Mouse (Mus musculus) T-helper 17 cell (primary cell): ENCODE data around the gene Copb2.

Source experiments
- in situ Hi-C, 2 experiments: fragments of 300-600 bp; cut with MboI, MseI; formaldehyde crosslinking; loops; 1 replicate in 1 of 2; 2 replicates in 1 of 2; pipeline ENCODE4 v1.15.1; 2025; ENCODE audit warnings: high pct_unique_total_duplicates in 2 of 2

Gene Copb2

DNA sequence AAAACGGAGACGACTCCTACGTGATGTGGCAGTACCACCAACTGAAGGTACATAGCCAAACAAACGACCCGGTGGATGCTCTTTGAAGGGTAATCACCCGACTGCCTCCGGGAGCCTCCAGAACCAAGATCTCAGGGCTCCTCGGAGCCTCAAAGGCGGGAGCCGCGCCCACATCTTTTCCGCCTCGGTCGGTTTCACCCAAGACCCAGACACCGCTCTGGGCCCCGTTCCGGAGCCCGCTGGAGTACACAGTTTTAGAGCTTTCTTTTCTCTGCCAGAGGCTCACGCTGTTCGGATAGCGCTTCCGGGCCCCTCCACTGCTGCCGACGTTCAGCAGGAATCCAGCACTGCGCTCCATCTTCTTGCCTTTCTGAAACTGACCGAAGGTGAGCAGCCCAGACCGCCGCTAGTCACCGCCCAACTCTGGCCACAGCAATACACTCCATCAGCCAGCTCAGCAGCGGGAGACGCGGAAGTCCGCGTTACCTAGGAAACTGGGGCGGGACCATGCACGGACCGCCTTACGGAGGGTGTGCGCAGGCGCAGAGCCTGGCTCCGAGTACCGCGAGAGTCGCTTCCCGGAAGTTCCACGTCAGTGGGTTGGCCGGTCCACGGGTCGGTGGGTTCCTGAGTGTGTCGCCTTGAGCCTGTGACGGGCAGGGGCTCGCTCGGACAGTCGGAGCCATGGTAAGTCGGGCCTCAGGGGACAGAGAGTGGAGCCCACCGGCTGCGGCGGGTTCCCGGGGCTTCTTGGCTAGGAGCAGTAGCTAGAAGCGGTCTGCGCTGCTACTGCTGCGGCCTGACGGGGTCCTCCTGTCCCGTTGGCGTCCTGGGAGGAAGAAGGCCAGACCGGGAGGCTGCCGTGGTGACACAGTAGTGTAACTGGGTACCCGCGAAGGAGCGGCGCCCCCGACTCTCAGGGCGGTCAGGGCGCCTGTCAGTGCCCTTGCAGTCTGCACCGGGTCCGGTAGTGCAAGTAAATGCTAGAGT, at the start of gene Copb2:
Gene Copb2, plus strand, starts transcription at position 585 of the 990 bp plus-strand sequence.
- in situ Hi-C loops, result no loop called here

DNA sequence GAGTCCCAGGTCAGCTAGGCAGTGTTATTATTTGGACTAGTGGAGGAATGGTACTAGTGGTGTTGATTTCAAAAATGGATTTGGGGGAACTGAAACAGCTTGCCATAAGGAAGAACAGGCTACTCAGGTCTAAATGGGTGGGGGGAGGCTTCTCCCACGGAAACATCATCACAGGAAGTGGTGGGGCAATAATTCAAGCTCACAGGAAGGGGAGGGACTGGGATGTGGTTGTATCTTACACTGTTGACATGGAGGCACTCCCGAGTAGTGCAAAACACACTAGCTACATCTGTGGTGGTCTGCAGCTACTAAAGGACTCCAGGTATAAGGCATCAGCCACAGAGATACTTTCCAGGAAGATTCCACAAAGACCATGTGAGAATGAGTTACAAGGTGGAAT, 39.6 kb upstream of the Copb2 start:
- in situ Hi-C loops, result no loop called here

GRCm38 (mm10) chr9:98524786-98525542, 38.6 kb upstream of the Copb2 start:
- in situ Hi-C loops, result no loop called here

- in situ Hi-C loops, result no loop called here
Observed at GRCm38 (mm10) chr9:98525543-98525924, 38.0 kb upstream of the Copb2 start.

DNA sequence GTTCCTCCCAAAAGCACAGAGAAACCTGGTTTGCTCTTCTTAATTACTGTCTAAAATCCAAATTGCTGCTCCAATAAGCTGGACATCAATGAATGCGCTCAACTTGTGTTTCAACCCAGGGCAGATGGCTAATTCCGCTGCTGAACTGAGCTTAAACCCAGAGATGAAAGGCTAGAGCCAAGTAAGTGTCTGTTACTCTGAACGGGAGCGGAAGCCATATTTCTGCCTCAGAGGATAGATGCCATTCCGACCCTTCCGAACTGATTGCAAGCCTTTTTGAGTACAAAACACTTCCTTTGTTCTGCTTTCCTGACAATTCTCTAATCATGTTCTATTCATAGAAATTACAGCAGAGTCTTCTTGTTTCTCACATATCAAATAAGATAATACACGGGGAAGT, 36.3 kb upstream of the Copb2 start:
- in situ Hi-C loops, result no loop called here

DNA sequence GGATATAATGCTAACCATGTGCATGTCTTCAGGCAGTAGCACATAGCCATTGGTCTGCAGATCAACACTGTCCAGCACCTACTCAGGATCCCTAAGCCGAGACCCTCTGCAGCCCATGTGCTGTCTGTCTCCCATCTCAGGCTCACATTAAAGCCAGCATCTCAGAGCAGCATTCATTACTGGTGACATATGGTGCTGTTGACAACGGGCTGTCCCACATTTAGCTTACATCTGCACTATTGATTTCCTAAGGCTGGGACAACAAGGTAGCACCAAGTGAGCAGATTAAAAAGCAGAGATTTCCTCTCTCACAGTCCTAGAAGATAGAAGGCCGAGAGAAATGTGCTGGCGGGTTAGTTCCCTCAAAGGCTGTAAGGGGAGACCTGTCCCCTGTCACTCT, 33.7 kb upstream of the Copb2 start:
- in situ Hi-C loops, result no loop called here

DNA sequence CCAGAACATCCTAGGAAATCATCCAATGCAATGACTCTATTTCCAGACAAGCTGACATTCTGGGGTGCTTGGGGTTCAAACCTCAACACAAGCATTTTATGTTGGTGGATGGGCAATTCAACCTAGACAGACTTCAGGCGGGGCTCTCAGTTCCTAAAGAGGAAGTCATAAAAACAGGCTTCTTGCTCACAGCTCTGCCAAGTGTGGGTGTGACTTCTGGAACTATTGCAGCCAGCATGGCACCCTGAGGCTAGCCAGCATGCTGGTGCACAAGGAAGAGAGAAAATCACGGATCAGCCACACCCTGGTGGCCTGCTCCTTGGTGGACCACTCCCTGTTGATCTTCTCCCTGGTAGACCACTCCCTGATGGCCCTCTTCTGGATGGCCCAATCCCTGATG, 32.5 kb upstream of the Copb2 start:
- in situ Hi-C loops, result no loop called here

DNA sequence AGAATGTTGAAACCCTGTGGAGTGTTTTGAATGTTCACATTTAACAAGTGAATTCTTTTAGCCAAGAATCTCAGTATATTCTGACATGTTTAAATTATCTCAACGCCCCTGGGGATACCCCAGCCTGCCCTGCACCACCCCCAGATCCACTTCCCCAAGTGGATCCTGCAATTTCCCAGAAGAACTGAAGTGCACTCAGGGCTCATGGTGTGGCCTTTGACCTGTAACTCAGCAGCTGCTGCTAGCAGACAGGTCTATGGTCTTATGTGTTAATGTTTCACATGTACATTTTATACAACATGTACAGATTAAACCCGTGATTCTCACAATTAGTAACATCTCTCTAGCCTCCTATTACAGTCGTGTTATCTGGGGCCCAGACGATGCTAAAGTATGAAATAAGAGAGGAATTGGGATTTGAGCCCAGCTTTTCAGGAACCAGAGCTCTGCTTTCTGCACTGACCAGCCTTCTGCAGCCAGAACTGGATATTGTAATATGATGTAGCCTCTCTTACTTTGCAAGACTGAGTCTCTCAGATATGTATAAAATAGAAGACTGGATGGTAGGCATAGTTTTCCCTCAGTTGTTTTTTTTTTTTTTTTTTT, 28.7 kb upstream of the Copb2 start:
- in situ Hi-C loops, result no loop called here

DNA sequence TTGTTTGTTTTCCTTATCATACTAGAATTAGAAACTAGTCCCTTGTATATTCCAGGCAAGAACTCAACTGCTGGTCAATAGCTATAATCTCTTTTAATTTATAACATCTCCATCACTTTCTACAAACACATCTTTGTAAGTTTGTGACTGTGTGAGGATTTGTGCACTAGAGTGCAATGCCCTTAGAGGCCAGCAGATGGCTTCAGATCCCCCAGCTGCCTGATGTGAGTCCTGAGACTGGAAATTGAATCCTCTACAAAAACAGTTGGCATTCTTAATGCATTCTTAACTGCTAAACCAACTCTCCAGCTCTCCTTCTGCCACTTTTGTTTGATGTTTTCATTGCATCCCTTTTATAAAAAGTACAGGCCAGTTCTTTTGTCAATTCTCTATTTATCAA, 27.8 kb upstream of the Copb2 start:
- in situ Hi-C loops, result no loop called here

DNA sequence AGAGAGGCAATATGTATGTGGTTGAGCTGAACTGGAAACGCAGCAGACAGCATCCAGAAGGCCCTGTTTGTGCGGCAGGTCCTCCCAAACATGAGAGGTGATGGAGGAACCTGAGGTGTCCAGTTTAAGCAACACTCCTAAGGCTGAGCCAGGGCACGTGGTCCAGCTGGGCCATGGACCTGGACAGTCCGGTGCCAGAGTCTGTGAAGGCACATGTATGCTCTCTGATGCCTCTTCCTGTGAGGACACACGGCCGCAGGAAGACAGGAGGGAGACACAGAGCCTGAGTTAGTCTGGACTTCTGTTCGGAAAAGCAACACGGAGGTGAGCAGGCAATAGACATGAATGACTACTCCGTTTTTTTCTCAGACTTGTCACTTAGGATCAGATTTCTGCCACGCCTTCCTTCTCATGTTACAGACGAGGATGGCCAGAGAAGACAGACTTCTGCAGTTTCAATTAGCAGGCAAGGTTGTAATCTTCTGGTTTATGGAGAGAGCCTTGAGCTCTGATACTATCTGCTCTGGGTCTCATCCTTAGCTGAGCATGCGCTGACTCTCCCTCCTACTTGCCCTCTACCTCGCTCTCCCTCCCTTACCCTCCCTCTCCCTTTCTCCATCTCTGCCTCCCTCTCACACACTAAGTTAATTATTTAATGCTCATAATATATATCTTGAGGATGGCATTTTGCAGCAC, 25.4 kb upstream of the Copb2 start:
- in situ Hi-C loops, result no loop called here

DNA sequence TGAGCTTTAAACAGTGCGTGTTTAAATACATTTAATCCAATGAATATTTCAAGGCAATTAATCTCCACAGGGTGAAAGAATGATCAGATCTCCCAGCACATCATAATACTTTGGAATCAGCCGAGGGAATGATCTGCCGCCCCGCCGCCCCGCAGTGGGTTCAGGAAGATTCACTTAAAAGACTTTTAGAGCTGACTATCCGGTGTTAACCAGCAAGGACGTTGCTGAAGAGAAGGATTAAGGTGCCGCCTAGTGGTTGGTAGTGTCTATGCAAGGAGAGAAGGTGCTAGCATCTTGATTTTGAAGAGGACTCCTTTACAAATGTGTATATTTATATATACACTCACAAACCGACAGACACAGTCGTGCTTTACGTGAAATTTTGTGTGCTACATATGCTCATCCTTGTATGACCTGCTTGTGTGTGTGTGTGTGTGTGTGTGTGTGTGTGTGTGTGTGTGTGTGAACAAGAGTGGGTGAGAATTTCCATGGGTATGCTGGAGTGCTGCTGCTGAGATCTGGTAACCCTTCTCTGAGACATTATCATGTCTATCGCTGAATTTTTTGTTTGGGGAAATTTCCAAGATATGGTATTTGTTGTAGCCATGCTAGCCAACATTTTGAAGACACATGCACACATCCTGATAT, 24.7 kb upstream of the Copb2 start:
- in situ Hi-C loops, result no loop called here

DNA sequence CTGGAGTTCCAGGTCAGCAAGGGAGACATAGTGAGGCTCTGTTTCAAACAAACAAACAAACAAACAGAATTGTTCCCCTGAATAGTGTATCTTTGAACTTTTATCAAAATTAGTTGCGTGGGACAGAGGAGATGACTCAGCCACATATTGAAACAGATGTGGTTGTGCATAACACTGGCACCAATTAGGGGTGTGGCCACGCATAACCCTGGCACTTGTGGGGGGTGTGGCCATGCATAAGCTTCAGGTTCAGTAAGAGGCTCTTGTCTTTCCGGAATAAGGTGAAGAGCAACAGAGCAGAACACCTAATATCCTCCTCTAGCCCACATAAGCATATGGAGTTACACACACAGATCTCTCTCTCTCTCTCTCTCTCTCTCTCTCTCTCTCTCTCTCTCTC, 19.5 kb upstream of the Copb2 start:
- in situ Hi-C loops, result loop anchor here (5.0 kb wide), 2 partner anchors 127 to 137 kb away; no protein-coding TSS in a partner anchor

DNA sequence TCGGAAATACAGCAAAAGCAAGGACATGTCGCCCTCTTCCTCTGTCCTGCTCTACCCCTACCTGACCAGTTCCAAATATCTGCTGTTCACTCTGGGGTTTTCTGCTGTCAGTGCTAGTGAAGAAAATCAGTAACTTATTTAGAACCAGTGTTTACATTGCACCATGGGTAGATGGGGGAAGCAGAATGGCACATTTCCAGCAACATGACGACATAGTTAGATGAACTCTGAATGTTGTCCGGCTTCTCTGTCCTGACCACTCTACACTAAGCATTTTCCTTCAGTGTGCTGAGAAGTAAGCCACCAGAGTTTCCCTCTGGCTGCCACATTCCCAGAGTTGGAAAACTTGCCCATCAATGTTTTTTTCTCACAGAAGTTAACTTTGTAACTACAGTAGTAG, 20.3 kb downstream of the Copb2 start:
- in situ Hi-C loops, result loop anchor here in 1 of 2 experiments (25.0 kb wide), 1 partner anchor 1878 kb away; no protein-coding TSS in a partner anchor

DNA sequence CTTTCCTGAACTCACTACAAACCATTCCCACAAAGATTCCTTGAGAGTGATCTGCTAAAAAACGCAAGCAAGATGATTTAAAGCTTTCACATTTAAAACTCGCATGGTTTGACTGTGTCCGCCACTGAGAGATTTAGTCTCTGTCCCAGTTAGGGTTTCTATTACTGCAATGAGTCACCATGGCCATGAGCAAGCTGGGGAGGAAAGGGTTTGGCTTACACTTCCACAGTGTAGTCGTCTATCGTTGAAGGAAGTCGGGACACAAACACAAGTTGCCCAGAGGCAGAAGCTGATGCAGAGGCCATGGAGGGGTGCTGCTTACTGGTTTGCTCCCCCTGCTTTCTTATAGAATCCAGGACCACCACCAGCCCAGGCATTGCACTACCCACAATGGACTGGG, 36.6 kb downstream of the Copb2 start:
- in situ Hi-C loops, result loop anchor here (10.0 to 25.0 kb wide), 2 partner anchors 637 to 975 kb away; partner anchors contain the start of genes Cep70 (in 1 of the 2), Dbr1 (in 1 of the 2) and Faiml (in 1 of the 2)

DNA sequence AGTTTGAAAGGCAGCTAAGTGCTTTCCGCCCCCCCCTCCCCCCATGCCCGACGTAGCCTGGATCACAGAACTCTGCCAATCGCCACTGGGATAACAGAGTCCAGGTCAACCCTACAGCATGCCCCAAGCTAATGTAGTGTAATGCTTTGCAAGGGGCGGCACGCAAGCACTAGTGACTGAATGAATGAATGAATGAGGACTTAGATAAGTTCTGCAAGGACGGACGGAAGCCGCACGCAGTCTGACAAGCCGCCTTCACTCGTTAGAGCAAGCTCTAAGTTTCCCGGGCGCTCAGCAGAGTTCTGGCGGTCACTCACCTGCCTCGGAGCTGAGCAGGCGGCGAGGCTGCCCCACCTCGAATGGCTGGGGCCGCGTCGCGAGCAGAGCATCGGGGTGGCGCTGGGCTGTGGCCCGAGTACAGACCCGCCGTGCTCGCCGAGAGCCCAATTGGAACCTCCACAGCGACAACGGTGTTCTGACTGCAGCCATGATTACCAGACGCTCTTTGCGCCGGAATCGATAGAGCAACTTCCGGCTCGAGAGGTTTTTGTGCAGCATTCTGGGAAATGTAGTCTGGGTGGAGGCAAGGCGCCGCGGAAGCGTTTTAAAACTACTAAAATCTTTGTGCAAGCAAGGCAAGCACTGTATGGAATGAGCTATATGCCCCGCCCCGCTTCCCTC, 37.8 kb downstream of the Copb2 start, which contains the start of gene Mrps22:
Gene Mrps22, minus strand, starts transcription at position 505 of the 681 bp plus-strand sequence.
- in situ Hi-C loops, result loop anchor here (10.0 to 25.0 kb wide), 2 partner anchors 636 to 974 kb away; partner anchors contain the start of genes Cep70 (in 1 of the 2), Dbr1 (in 1 of the 2) and Faiml (in 1 of the 2)

- in situ Hi-C loops, result loop anchor here (10.0 to 25.0 kb wide), 2 partner anchors 635 to 973 kb away; partner anchors contain the start of genes Cep70 (in 1 of the 2), Dbr1 (in 1 of the 2) and Faiml (in 1 of the 2)
Observed at GRCm38 (mm10) chr9:98601837-98602359, 38.4 kb downstream of the Copb2 start.

DNA sequence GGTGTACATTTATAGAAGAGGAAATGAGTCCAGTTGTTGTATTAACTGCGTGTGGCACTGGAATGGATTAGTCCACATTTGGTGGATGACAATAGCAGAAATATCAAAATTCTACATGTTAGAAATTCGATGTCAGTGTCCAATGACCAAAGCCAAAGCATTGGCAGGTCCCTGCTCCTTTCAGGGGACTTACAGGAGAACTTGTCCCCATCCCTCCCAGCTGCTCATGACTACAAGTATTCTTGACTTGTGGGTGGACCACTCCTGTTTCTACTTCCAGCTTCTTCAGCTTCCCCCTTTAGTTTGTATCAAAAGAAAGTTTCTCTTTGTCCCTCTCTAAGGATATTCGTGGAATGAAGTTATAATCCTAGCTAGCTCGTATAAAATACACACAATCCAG, 41.4 kb downstream of the Copb2 start:
- in situ Hi-C loops, result loop anchor here (10.0 to 25.0 kb wide), 2 partner anchors 632 to 970 kb away; partner anchors contain the start of genes Cep70 (in 1 of the 2), Dbr1 (in 1 of the 2) and Faiml (in 1 of the 2)

DNA sequence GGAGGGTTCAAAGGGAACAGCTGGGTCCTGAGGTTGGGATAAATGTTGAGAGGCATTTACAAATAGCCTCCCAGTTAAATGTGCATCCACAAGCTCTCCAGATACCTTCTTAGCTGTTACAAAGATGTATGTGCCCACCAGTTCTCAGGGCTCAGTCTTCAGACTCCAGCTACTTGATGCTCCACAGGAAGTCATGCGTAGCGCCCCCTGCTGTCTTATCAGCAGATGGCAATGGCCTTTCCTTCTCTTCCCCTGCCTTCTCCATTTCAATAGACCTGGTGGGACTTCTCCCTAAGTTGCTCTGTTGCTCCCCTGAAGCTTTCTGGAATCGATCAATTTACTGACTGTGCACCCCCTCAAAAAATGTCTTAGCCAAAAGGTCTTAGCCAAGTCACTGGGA, 65.0 kb downstream of the Copb2 start:
- in situ Hi-C loops, result loop anchor here (10.0 to 25.0 kb wide), 3 partner anchors 306 to 809 kb away; partner anchors contain the start of gene Mras (in 1 of the 2)
